Mouse (Mus musculus) leukemia stem cell, adult 10-12 weeks (primary cell): ENCODE measurements around the gene Gm10192. TPM values are rescaled to one million over a fixed set of nuclear protein-coding genes. Genes with fewer than 3 reads are reported as not detected.

Experiments used
- polyA plus RNA-seq: library from polyadenylated mRNA; stranded (reverse); fragments of >175 nt; gene quantifications from 2 replicates; pipeline ENCODE4 v1.2.3, GENCODE M21; 2012; ENCODE audit warnings: low replicate concordance

The Gm10192 gene
- not detected in 2 replicates for polyA plus RNA-seq

DNA sequence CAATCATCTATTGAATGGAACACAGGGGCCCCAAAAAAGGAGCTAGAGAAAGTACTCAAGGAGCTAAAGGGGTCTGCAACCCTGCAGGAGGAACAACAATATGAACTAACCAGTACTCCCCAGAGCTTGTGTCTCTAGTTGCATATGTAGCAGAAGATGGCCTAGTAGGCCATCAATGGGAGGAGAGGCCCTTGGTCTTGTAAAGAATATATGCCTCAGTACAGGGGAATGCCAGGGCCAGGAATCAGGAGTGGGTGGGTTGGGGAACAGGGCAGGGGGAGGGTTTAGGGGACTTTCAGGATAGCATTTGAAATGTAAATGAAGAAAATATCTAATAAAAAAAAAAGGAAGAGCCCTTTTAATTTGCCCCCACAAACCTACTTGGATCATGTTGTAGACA is at the start of gene Gm10192:
Gm10192 (minus strand) TSS at position 101 of the 400 bp plus-strand sequence.

